Mouse (Mus musculus): ENCODE measurements around the gene Chpf2. TPM values are rescaled to one million over a fixed set of nuclear protein-coding genes. Genes with fewer than 3 reads are reported as not detected.

Chpf2 gene
- total and polyA plus RNA-seq, 3 experiments = 37.9 to 39.7 TPM; not detected in 1

DNA sequence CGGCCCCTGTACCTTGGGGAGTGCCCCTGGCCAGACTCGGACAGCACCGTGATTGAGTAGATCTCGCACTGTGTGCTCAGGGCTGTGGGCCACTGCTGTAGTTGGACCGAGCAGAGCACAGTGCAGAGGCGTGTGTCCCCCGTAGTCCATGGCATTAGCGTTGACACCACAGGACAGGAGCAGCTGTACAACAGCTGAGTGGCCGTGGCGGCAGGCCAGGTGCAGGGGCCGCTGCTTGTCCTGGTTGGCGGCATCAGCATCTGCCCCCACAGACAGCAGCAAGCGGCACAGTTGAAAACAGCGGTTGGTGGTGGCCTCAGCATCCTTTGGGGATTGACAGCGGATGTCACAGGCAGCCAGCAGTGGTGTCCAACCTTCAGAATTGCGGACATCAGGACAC lies 48.9 kb upstream of the Chpf2 start:
- H3K4me1 ChIP-seq (ENCODE audit: control insufficient read depth in 1 of 2, insufficient read depth in 2 of 2, low read length in 2 of 2) = peaks cover 0 to 8% of the 10 kb centered on the region in 2 experiments; a peak in 2 of 4 replicates
- H3K4me3 ChIP-seq (ENCODE audit: control insufficient read depth in 1 of 2, insufficient read depth in 1 of 2, low read depth in 2 of 2, low read length in 2 of 2) = no peak overlapping the region
- no peaks in the 10 kb centered on the region for H3K36me3 ChIP-seq (ENCODE audit: control insufficient read depth in 1 of 2, insufficient read depth in 2 of 2, low read length in 2 of 2)
- H3K9me3 ChIP-seq (replicated peaks; ENCODE audit: insufficient read depth, low read length) = no peaks in the 10 kb centered on the region
- no peak for DNase-seq (ENCODE audit: low read depth, low spot score)
- H3K27ac ChIP-seq (ENCODE audit: control insufficient read depth, low read depth, low read length) = no peak overlapping the region
- no peak for TF ChIP-seq E2F4 (IDR thresholded peaks at IDR 0.05; ENCODE audit: borderline replicate concordance, low read depth, low read length)
- TF ChIP-seq USF2 (IDR thresholded peaks at IDR 0.05; ENCODE audit: borderline replicate concordance in 1 of 2, insufficient read depth in 1 of 2, low read depth in 1 of 2, low read length in 2 of 2) = no peak
- TF ChIP-seq GATA1 (IDR thresholded peaks at IDR 0.05; ENCODE audit: low read depth, low read length) = no peak
- TF ChIP-seq CTCF (IDR thresholded peaks at IDR 0.05 in 2 of 3, conservative IDR thresholded peaks at IDR 0.05 in 1 of 3; ENCODE audit: control insufficient read depth in 1 of 3, insufficient read depth in 1 of 3, low read depth in 2 of 3, low read length in 3 of 3, poor library complexity in 1 of 3, severe bottlenecking in 1 of 3) = no peak
- TF ChIP-seq CHD2 (IDR thresholded peaks at IDR 0.05; ENCODE audit: low read length) = no peak
- TF ChIP-seq MEF2A (IDR thresholded peaks at IDR 0.05; ENCODE audit: extremely low read depth, insufficient replicate concordance, low read depth, low read length, poor library complexity, severe bottlenecking) = no peak
- no peak for TF ChIP-seq USF1 (IDR thresholded peaks at IDR 0.05; ENCODE audit: low read depth, low read length)
- TF ChIP-seq ETS1 (IDR thresholded peaks at IDR 0.05; ENCODE audit: low read depth, low read length) = no peak
- no peak for TF ChIP-seq MAX (IDR thresholded peaks at IDR 0.05; ENCODE audit: low read length)
- no peak for TF ChIP-seq MYC (IDR thresholded peaks at IDR 0.05; ENCODE audit: low read depth, low read length)
- no peak for TF ChIP-seq CHD1 (IDR thresholded peaks at IDR 0.05; ENCODE audit: low read depth, low read length)
- TF ChIP-seq POLR2A (IDR thresholded peaks at IDR 0.05; ENCODE audit: control insufficient read depth in 1 of 2, insufficient read depth in 1 of 2, low read depth in 1 of 2, low read length in 2 of 2, poor library complexity in 1 of 2) = no peak
- TF ChIP-seq TAL1 (IDR thresholded peaks at IDR 0.05; ENCODE audit: low read length) = no peak
- TF ChIP-seq RAD21 (IDR thresholded peaks at IDR 0.05; ENCODE audit: low read depth, low read length) = no peak
- TF ChIP-seq MYB (IDR thresholded peaks at IDR 0.05; ENCODE audit: low read depth, low read length) = no peak
- peaks cover 3% of the 10 kb centered on the region in 2 experiments for H3K27me3 ChIP-seq (ENCODE audit: control insufficient read depth in 1 of 2, insufficient read depth in 2 of 2, low read length in 2 of 2)
- H3K9ac ChIP-seq (ENCODE audit: control insufficient read depth, low read depth, low read length, poor library complexity, severe bottlenecking) = no peak overlapping the region
- H3K79me2 ChIP-seq (ENCODE audit: control insufficient read depth, insufficient read depth, low read length, poor library complexity) = no peaks in the 10 kb centered on the region

DNA sequence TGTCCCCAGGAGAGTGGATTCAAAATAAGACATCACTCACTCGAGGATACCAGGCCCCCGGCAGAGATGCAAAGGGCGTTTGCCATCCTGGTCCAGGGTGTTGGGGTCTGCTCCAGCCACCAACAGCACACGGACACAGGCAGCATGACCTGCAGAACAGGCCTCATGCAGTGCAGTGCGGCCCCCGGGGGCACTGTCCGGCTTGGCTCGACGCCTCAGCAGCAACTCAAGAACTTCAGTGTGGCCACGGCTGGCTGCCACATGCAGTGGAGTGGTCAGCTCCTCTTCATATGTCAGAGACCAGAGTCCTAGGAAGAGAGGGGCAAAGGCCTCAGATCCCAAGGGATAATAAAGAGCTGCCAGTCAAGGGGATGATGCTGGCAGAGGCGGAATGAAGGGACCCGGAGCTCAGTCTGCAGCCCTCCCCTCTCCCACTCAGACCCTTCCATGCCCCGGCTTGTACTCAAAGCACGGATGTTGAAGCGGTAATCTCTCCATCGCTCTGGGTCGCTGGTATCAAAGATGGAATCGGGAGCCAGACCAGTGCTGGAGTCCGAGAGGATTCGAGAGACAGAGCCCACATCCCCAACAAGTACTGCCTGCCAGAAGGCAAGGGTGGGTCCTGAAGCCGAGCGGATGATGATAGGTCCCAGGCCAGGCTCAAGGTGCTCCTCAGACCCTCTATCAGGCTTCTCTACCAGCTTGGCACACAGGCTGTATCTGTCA lies 46.8 kb upstream of the Chpf2 start:
- no peaks in the 10 kb centered on the region for H3K79me2 ChIP-seq (ENCODE audit: control insufficient read depth, insufficient read depth, low read length, poor library complexity)
- no peaks in the 10 kb centered on the region for H3K36me3 ChIP-seq (ENCODE audit: control insufficient read depth in 1 of 2, insufficient read depth in 2 of 2, low read length in 2 of 2)
- H3K4me1 ChIP-seq (ENCODE audit: control insufficient read depth in 1 of 2, insufficient read depth in 2 of 2, low read length in 2 of 2) = peaks cover 0 to 8% of the 10 kb centered on the region in 2 experiments; a peak in 2 of 4 replicates
- no peak for TF ChIP-seq MAFK (IDR thresholded peaks at IDR 0.05; ENCODE audit: borderline replicate concordance, low read depth, low read length)
- no peak for TF ChIP-seq USF2 (IDR thresholded peaks at IDR 0.05; ENCODE audit: borderline replicate concordance in 1 of 2, insufficient read depth in 1 of 2, low read depth in 1 of 2, low read length in 2 of 2)
- TF ChIP-seq ZC3H11A (IDR thresholded peaks at IDR 0.05; ENCODE audit: low read depth, low read length) = no peak
- TF ChIP-seq MAZ (IDR thresholded peaks at IDR 0.05; ENCODE audit: low read depth, low read length) = no peak
- TF ChIP-seq MXI1 (IDR thresholded peaks at IDR 0.05; ENCODE audit: low read depth, low read length) = no peak
- TF ChIP-seq SMC3 (IDR thresholded peaks at IDR 0.05; ENCODE audit: low read depth, low read length) = no peak
- no peak for TF ChIP-seq ZKSCAN1 (IDR thresholded peaks at IDR 0.05; ENCODE audit: low read depth, low read length)
- no peak for TF ChIP-seq KAT2A (conservative IDR thresholded peaks at IDR 0.05; ENCODE audit: low read depth, low read length)
- TF ChIP-seq TAL1 (IDR thresholded peaks at IDR 0.05; ENCODE audit: low read length) = no peak
- no peak for TF ChIP-seq GABPA (IDR thresholded peaks at IDR 0.05; ENCODE audit: low read depth, low read length)
- no peak for TF ChIP-seq RAD21 (IDR thresholded peaks at IDR 0.05; ENCODE audit: low read depth, low read length)
- no peak for TF ChIP-seq POLR2A (IDR thresholded peaks at IDR 0.05; ENCODE audit: control insufficient read depth in 1 of 2, insufficient read depth in 1 of 2, low read depth in 1 of 2, low read length in 2 of 2, poor library complexity in 1 of 2)
- no peak for TF ChIP-seq NELFE (IDR thresholded peaks at IDR 0.05; ENCODE audit: low read depth, low read length)
- no peak for TF ChIP-seq USF1 (IDR thresholded peaks at IDR 0.05; ENCODE audit: low read depth, low read length)
- no peak overlapping the region for H3K27ac ChIP-seq (ENCODE audit: control insufficient read depth, low read depth, low read length)
- H3K9me3 ChIP-seq (replicated peaks; ENCODE audit: insufficient read depth, low read length) = no peaks in the 10 kb centered on the region
- peaks cover 3% of the 10 kb centered on the region in 2 experiments for H3K27me3 ChIP-seq (ENCODE audit: control insufficient read depth in 1 of 2, insufficient read depth in 2 of 2, low read length in 2 of 2)
- DNase-seq (ENCODE audit: low read depth, low spot score) = no peak
- no peak overlapping the region for H3K9ac ChIP-seq (ENCODE audit: control insufficient read depth, low read depth, low read length, poor library complexity, severe bottlenecking)
- H3K4me3 ChIP-seq (ENCODE audit: control insufficient read depth in 1 of 2, insufficient read depth in 1 of 2, low read depth in 2 of 2, low read length in 2 of 2) = no peak overlapping the region

All from MEL (cell line).